Mouse (Mus musculus) layer of hippocampus, postnatal 36 days (tissue): ENCODE results near the gene Zscan26. TPM values are rescaled to one million over a fixed set of nuclear protein-coding genes. Genes with fewer than 3 reads are reported as not detected.

Experiments
- microRNA-seq, 2 experiments: library from miRNA; unstranded; fragments of <30 nt; microRNA quantifications; one replicate each; pipeline ENCODE4 v1.2.0; 2021
- total RNA-seq, 2 experiments: library from RNA; stranded (reverse); gene quantifications; 2 replicates each; pipeline ENCODE4 v1.2.3; 2021

Zscan26 gene
- total RNA-seq, 2 experiments from 2014 or later = 52.3 to 53.5 TPM

Small RNAs within 50 kb of the gene (microRNA-seq; reads per million reads assigned to microRNA genes)
- gene Mir1896 (0 reads per million in 2 experiments), gene Mir6942 (0 reads per million in 2 experiments)

Other genes with a start within 250 kb of the Zscan26 start
- gene Gpx5, start 161.0 kb downstream of the Zscan26 start, total RNA-seq = not detected
- gene Gpx6, start 141.6 kb downstream of the Zscan26 start, total RNA-seq = not detected
- not detected for gene Olfr1367, start 106.8 kb downstream of the Zscan26 start, total RNA-seq
- gene Zscan12, start 90.9 kb downstream of the Zscan26 start, total RNA-seq = 1 to 10 TPM; 8.4 to 9.9 TPM
- 10 to 100 TPM; 39.7 to 46.2 TPM for gene Zkscan3, start 51.0 kb downstream of the Zscan26 start, total RNA-seq
- gene Pgbd1, start 12.7 kb downstream of the Zscan26 start, total RNA-seq = 1 to 10 TPM; 1.1 to 1.5 TPM
- 1 to 10 TPM in 1 of 2 experiments, under 1 TPM in 1; 0.78 to 1.2 TPM for gene Nkapl, start 14.8 kb upstream of the Zscan26 start, total RNA-seq
- 1 to 10 TPM; 6.1 to 7.0 TPM for gene Zkscan4, start 25.2 kb upstream of the Zscan26 start, total RNA-seq
- gene Gm10065, start 25.7 kb upstream of the Zscan26 start, total RNA-seq = not detected
- gene AK157302, start 41.5 kb upstream of the Zscan26 start, total RNA-seq = 10 to 100 TPM; 21.6 to 23.2 TPM
- gene Gm11273, start 47.7 kb upstream of the Zscan26 start, total RNA-seq = 10 to 100 TPM; 49.1 to 63.4 TPM
- gene Zkscan8, start 77.4 kb upstream of the Zscan26 start, total RNA-seq = 10 to 100 TPM; 18.3 to 19.9 TPM
- gene Olfr1366, start 89.1 kb upstream of the Zscan26 start, total RNA-seq = not detected
- not detected for gene Olfr1535, start 106.2 kb upstream of the Zscan26 start, total RNA-seq
- not detected for gene Olfr1364, start 128.0 kb upstream of the Zscan26 start, total RNA-seq
- not detected for gene Olfr1362, start 160.3 kb upstream of the Zscan26 start, total RNA-seq
- not detected for gene Olfr11, start 188.8 kb upstream of the Zscan26 start, total RNA-seq
- not detected for gene Olfr1361, start 209.7 kb upstream of the Zscan26 start, total RNA-seq
- gene Olfr1360, start 223.7 kb upstream of the Zscan26 start, total RNA-seq = not detected
- not detected for gene Olfr1359, start 244.4 kb upstream of the Zscan26 start, total RNA-seq